Mouse (Mus musculus): ENCODE measurements around the gene Tmcc3. TPM values are rescaled to one million over a fixed set of nuclear protein-coding genes. Genes with fewer than 3 reads are reported as not detected.
A peak's percentile ranks its signal among the peaks of the same experiment; 100 is the strongest.
"Not testable (repeated sequence)": the region's sequence is repeated elsewhere in the genome, so short reads cannot be mapped to it uniquely, and the experiment has no call there.

The Tmcc3 gene
- total RNA-seq, 2 experiments from 2014 or later: 40.5 to 41.4 TPM

- no peak for DNase-seq (ENCODE audit: low spot score in 2 of 2)
Observed at GRCm38 (mm10) chr10:94569731-94570130, 258.0 kb downstream of the Tmcc3 start.

- no peak for DNase-seq (ENCODE audit: low spot score in 2 of 2)
Observed at GRCm38 (mm10) chr10:94571927-94572620, 260.3 kb downstream of the Tmcc3 start.

DNA sequence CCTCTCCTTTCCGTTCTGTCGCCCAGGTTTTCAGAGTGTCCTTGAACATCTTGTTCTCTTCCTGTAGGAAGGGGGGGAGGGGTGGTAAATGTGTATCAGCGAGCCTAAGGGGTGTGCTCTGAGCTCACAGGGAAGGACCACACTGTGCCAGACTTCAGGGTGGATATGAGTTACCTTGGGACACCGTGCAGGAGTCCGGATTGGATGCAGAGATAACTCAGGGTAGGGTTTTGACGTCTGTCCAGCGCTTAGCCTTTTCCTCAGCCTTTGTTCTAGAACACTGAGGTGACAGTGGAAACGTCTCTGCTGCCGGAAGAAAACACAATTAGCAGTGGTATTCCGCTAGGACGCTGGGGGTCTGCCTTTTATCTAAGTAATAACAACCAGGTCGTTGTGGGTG is 261.0 kb downstream of the Tmcc3 start:
- no peak for DNase-seq (ENCODE audit: low spot score in 2 of 2)

DNA sequence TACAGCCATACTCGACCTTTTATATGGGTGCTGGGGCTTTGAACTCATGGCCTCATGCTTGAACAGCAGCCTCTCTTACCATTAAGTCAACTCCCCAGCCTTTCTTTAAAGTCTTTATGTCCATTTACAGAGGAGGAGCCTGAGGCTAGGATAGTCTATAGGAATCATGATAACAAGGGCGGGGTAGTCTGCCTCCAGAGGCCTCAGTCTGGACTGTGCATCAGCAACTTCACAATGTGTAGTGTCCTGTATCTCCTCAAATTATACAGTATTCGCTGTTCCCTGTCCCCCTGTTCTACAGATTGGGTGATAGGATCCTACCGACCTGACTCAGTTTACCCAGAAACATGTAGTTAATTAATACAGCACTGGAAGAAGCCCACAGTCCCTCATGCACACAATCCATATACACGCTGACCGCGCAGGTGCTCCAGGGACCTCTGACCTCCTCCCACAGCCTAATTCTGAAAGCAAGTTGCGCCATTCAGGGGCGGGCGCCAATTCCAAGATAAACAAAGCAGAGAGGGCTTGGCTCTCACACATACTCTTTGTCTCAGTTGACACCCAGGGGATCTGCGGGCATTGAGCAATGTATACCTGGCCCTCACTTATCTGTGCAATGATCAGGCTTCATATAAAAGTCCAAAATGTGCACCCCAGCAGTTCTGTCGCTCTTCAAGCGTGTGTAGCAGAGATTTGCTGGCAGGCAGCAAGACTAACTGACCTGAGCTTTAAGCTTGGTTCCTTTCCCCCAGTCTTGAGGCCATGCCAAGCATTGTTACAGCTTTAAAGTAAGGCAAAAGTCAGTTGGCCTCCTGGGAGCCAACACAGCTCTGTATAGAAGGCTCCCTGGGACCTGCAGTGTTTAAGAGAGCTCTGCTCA is 262.9 kb downstream of the Tmcc3 start:
- DNase-seq (ENCODE audit: low spot score in 2 of 2): no peak

GRCm38 (mm10) chr10:94575958-94576357 is 264.2 kb downstream of the Tmcc3 start:
- DNase-seq (ENCODE audit: low spot score in 2 of 2): no peak

DNA sequence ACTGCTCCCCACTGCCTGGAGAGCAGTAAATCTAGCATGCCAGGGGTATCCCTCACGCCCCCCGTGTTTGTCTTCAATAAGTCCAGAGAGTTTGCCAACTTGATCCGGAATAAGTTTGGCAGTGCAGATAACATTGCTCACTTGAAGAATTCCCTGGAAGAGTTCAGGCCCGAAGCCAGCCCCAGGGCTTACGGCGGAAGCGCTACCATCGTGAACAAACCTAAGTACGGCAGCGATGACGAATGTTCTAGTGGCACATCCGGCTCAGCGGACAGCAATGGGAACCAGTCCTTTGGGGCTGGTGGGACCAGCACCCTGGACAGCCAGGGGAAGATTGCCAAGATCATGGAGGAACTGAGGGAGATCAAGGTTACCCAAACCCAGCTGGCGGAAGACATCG is 267.1 kb downstream of the Tmcc3 start:
- DNase-seq (ENCODE audit: low spot score in 2 of 2): no peak

DNA sequence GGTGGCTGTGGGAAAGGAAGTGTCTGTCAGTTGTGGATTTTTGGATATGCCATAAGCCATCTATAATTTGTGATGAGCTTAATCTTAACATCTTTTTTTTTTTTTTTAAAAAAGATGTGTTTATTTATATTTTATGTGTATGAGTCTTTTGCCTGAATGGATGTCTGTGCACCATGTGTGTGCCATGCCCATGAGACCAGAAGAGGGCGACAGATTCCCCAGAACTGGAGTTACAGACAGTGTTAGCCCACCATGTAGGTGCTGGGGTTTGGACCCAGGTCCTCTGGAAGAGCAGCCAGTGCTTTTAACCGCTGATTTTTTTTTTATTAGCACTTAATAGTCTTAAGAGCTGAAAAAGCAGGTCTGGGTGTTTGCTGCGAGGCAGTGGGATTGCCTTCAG is 269.6 kb downstream of the Tmcc3 start:
- DNase-seq (ENCODE audit: low spot score in 2 of 2): no peak

- DNase-seq (ENCODE audit: low spot score in 2 of 2): no peak
Observed at GRCm38 (mm10) chr10:94583714-94584113, 272.0 kb downstream of the Tmcc3 start.

DNA sequence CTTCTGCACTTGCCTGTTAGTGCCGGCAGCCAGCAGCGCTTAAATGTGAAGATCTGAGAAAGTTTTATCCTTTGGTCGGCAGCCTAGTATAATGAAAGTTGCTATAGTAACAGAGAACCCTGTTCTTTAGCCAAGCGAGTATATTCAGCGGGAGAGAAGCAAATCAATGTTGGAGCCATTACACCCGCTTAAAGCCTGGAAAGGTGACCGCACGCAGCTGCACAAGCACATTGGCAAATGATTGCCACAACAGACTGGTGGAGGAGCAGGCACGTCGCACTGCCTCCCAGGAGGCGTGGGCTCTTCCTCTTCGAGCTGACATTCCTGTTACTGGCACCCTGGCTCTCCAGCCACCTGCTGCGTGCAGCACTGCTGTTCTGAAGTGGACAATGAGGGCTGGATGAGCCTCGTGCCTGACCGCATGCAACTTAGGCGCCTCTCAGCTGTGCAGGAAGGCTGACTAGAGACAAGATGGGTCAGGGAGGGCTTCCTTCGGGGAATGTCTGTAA is 273.2 kb downstream of the Tmcc3 start:
- DNase-seq (ENCODE audit: low spot score in 2 of 2): peak; percentile 35 to 39

DNA sequence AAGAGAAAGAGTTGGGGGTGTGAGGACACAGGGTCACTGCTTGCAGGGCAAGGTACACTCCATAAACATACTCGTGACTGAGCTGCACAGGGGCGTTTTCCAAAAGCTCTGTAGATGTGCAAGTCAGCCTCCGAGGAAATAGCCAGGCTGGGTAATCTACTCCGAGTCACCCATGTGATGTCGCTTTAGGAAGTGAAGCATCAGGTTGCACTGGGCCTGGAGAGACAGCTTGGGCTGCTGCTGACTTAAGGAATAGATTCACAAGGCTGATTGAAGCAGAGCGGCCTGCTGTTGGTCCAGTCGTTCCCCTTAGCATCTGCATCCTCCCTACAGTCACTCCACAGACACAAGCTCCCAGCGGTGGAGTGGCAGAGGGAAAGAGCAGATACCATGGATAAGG is 274.1 kb downstream of the Tmcc3 start:
- no peak for DNase-seq (ENCODE audit: low spot score in 2 of 2)

GRCm38 (mm10) chr10:94588976-94589375 is 277.2 kb downstream of the Tmcc3 start:
- DNase-seq (ENCODE audit: low spot score in 2 of 2): no peak

DNA sequence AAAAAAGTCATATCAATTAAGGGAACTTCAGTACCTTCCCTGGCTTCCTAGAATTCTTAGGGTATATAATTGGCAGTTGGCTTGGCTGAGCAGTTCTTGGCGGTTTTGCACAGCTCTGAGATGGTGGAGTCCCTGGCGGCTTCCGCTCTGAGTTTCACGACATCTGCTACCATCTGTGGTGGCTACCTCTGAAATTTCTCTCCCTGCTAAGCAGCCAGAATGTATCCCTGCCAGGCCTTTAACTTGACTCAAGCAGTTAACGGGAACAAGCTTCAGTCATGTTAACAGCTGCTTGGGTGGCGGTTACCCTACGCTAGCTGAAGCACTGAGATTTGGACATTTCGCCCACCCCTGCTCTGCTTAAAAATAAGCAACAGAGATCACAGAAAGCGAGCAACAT is 284.0 kb downstream of the Tmcc3 start:
- DNase-seq (ENCODE audit: low spot score in 2 of 2): no peak

- not testable (repeated sequence) for DNase-seq (ENCODE audit: low spot score in 2 of 2)
Observed at GRCm38 (mm10) chr10:94599846-94600245, 288.1 kb downstream of the Tmcc3 start.

DNA sequence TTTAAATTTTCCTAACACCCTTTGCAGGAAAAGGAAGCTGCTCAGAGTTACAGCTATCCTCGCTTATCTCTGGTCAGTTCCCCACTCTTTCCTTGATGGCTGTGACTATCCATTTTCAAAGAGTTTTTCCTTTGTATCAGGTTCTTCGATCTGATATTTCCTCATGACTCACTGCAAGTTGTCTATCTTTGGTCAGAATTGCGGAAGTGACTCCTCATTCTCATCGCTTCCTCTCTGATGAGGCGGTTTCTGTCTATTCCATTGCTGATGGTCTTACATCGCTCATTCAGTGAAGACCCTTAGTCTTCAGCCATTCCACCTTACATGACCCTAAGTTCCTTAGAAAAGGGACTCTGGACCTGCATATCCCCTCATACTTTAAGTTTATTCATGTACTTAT is 289.3 kb downstream of the Tmcc3 start:
- no peak for DNase-seq (ENCODE audit: low spot score in 2 of 2)

DNA sequence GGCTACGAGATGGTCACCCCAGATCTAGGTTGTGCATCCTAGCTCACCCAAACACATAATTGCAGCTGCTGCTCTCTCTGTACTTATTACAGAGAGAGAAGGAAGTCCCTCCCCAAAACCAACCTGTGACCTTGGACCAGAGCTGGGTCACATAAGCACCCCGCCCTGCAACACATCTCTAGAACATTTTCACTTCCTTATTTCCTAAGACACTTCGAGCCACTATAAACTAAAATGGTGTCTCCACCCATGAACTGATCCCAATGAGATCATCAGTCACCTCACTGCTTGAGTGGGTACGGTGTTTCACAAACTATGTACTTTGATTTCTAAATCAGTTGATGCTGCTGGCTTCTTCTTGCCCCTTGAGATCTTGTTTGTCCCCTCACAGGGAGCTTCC is 293.7 kb downstream of the Tmcc3 start:
- no peak for DNase-seq (ENCODE audit: low spot score in 2 of 2)

- peak; percentile 83 to 86 for DNase-seq (ENCODE audit: low spot score in 2 of 2)
Observed at GRCm38 (mm10) chr10:94609309-94609777, 297.6 kb downstream of the Tmcc3 start.

GRCm38 (mm10) chr10:94611228-94611968 is 299.6 kb downstream of the Tmcc3 start:
- peak in 1 of 2 experiments; percentile 33 for DNase-seq (ENCODE audit: low spot score in 2 of 2)

- no peak for DNase-seq (ENCODE audit: low spot score in 2 of 2)
Observed at GRCm38 (mm10) chr10:94611969-94612440, 300.3 kb downstream of the Tmcc3 start.

GRCm38 (mm10) chr10:94619586-94619985 is 307.8 kb downstream of the Tmcc3 start:
- DNase-seq (ENCODE audit: low spot score in 2 of 2): no peak

- DNase-seq (ENCODE audit: low spot score in 2 of 2): no peak
Observed at GRCm38 (mm10) chr10:94620561-94620960, 308.8 kb downstream of the Tmcc3 start.
